Comparison of ENCODE assay signal across 9 mouse cellular contexts in genomic region chr2:30691857-30692560, GRCm38 (mm10).
DNase-seq lines count a peak whose midpoint lies in the region; ATAC-seq and TF ChIP-seq lines count a peak whose summit lies in the region.
"Had no signal": no experiment of that assay in that cellular context is flagged by ENCODE, and none has a peak within 500 bp of the region (broad histone marks: within the 10 kb centered on the region; RNA-seq: fewer than 3 reads in every experiment).

No protein-coding gene starts in this region.

- H3K27me3 ChIP-seq in embryonic facial prominence, embryonic 15.5 days: no peaks in the 10 kb centered on the region
- H3K27me3 ChIP-seq in heart, embryonic 12.5 days (replicated peaks): no peaks in the 10 kb centered on the region
- no peaks in the 10 kb centered on the region for H3K27me3 ChIP-seq in kidney, embryonic 15.5 days
- no peaks in the 10 kb centered on the region for H3K27me3 ChIP-seq in limb, embryonic 13.5 days
- no peaks in the 10 kb centered on the region for H3K27me3 ChIP-seq in myocyte (ENCODE audit: control insufficient read depth, insufficient read depth, insufficient read length)
- H3K27me3 ChIP-seq in thymus, adult 2 months (ENCODE audit: control insufficient read depth, insufficient read depth, low read length): no peaks in the 10 kb centered on the region

- H3K4me2 ChIP-seq in embryonic facial prominence, embryonic 15.5 days (replicated peaks): peak overlapping the region; percentile 68
- H3K4me2 ChIP-seq in heart, embryonic 12.5 days: no peak overlapping the region
- peak overlapping the region; percentile 74 for H3K4me2 ChIP-seq in kidney, embryonic 15.5 days
- peak overlapping the region; percentile 74 for H3K4me2 ChIP-seq in limb, embryonic 13.5 days (replicated peaks)
- H3K4me2 ChIP-seq in myocyte (ENCODE audit: low read depth): peak overlapping the region; percentile 83

- TF ChIP-seq POLR2A in myocyte (IDR thresholded peaks at IDR 0.05; ENCODE audit: insufficient read length, low read depth): peak; percentile 39
- TF ChIP-seq POLR2A in thymus, adult 2 months (IDR thresholded peaks at IDR 0.05; ENCODE audit: control insufficient read depth, extremely low read depth, insufficient read depth, low read length, poor library complexity): 0 out of 2 replicates have a peak, but pooled peaks have one; percentile 34

- H3K9ac ChIP-seq in embryonic facial prominence, embryonic 15.5 days: no peak overlapping the region
- peak overlapping the region; percentile 81 for H3K9ac ChIP-seq in heart, embryonic 12.5 days
- H3K9ac ChIP-seq in kidney, embryonic 15.5 days: 0 out of 2 replicates have a peak overlapping the region, but pooled peaks have one; percentile 18
- H3K9ac ChIP-seq in limb, embryonic 13.5 days: peak overlapping the region; percentile 55

- 13% methylated on average over 11 of the region's 11 CpGs for WGBS in embryonic facial prominence, embryonic 15.5 days
- 15% methylated on average over 11 of the region's 11 CpGs for WGBS in heart, embryonic 12.5 days
- 17% methylated on average over 11 of the region's 11 CpGs for WGBS in kidney, embryonic 15.5 days
- 7% methylated on average over 11 of the region's 11 CpGs for WGBS in limb, embryonic 13.5 days
- 8% methylated on average over 11 of the region's 11 CpGs for WGBS in thymus, adult 2 months

- no peaks in the 10 kb centered on the region for H3K9me3 ChIP-seq in embryonic facial prominence, embryonic 15.5 days (replicated peaks)
- no peaks in the 10 kb centered on the region for H3K9me3 ChIP-seq in heart, embryonic 12.5 days (replicated peaks)
- H3K9me3 ChIP-seq in kidney, embryonic 15.5 days (replicated peaks): no peaks in the 10 kb centered on the region
- H3K9me3 ChIP-seq in limb, embryonic 13.5 days: no peaks in the 10 kb centered on the region
- H3K9me3 ChIP-seq: megakaryocyte, embryonic 14.5 days had no signal

- no peak overlapping the region for H3K4me3 ChIP-seq in embryonic facial prominence, embryonic 15.5 days (replicated peaks)
- H3K4me3 ChIP-seq in heart, embryonic 12.5 days: no peak overlapping the region
- no peak overlapping the region for H3K4me3 ChIP-seq in kidney, embryonic 15.5 days (replicated peaks)
- H3K4me3 ChIP-seq in limb, embryonic 13.5 days: no peak overlapping the region; the same call in 1 of the 2 replicates
- H3K4me3 ChIP-seq in myocyte: peak overlapping the region; percentile 23
- H3K4me3 ChIP-seq in thymus, adult 2 months (ENCODE audit: control insufficient read depth, insufficient read depth, low read length): peak overlapping the region; percentile 10

- no peak overlapping the region for H3ac ChIP-seq in myocyte (ENCODE audit: control insufficient read depth, insufficient read length)

- H3K79me2 ChIP-seq in myocyte (ENCODE audit: control insufficient read depth, insufficient read depth): no peaks in the 10 kb centered on the region

- no peaks in the 10 kb centered on the region for H3K36me3 ChIP-seq in embryonic facial prominence, embryonic 15.5 days
- no peaks in the 10 kb centered on the region for H3K36me3 ChIP-seq in heart, embryonic 12.5 days
- H3K36me3 ChIP-seq in kidney, embryonic 15.5 days: no peaks in the 10 kb centered on the region
- no peaks in the 10 kb centered on the region for H3K36me3 ChIP-seq in limb, embryonic 13.5 days
- no peaks in the 10 kb centered on the region for H3K36me3 ChIP-seq in myocyte (ENCODE audit: control insufficient read depth, insufficient read depth)
- H3K36me3 ChIP-seq in thymus, adult 2 months (ENCODE audit: control insufficient read depth, insufficient read depth, low read length): no peaks in the 10 kb centered on the region

- peaks cover 58% of the 10 kb centered on the region for H3K4me1 ChIP-seq in embryonic facial prominence, embryonic 15.5 days
- peaks cover 67% of the 10 kb centered on the region for H3K4me1 ChIP-seq in heart, embryonic 12.5 days (replicated peaks)
- H3K4me1 ChIP-seq in kidney, embryonic 15.5 days: peaks cover 87% of the 10 kb centered on the region
- H3K4me1 ChIP-seq in limb, embryonic 13.5 days: peaks cover 58% of the 10 kb centered on the region
- peaks cover 53% of the 10 kb centered on the region for H3K4me1 ChIP-seq in thymus, adult 2 months (replicated peaks; ENCODE audit: control insufficient read depth, insufficient read depth, low read length)

- TF ChIP-seq CTCF in thymus, adult 2 months (IDR thresholded peaks at IDR 0.05; ENCODE audit: borderline replicate concordance, control insufficient read depth, extremely low read depth, insufficient read depth, low read length, poor library complexity): no peak

- H3K27ac ChIP-seq in embryonic facial prominence, embryonic 15.5 days (replicated peaks): peak overlapping the region; percentile 97
- peak overlapping the region; percentile 98 for H3K27ac ChIP-seq in heart, embryonic 12.5 days (ENCODE audit: poor library complexity, severe bottlenecking)
- H3K27ac ChIP-seq in kidney, embryonic 15.5 days: peak overlapping the region; percentile 99
- H3K27ac ChIP-seq in limb, embryonic 13.5 days: peak overlapping the region; percentile 99
- H3K27ac ChIP-seq in thymus, adult 2 months (ENCODE audit: control insufficient read depth, insufficient read depth, low read length): peak overlapping the region; percentile 98

- DNase-seq in ovary, adult 18-20 months (ENCODE audit: low spot score): peak; percentile 79
- no peak for DNase-seq in ovary, postnatal 14 days (ENCODE audit: low spot score)
- DNase-seq in thymus, adult 2 months: peak; percentile 75

- ATAC-seq in embryonic facial prominence, embryonic 15.5 days (ENCODE audit: insufficient number of reproducible peaks, low FRiP score, low TSS enrichment, low read depth): peak; percentile 11; the same call in 1 of the 2 replicates
- no peak for ATAC-seq in heart, embryonic 12.5 days (ENCODE audit: insufficient number of reproducible peaks, low FRiP score)
- ATAC-seq in kidney, embryonic 15.5 days (replicated peaks; ENCODE audit: low FRiP score): 0 out of 2 replicates have a peak, but pooled peaks have one; percentile 16
- no peak; the same call in 1 of the 2 replicates for ATAC-seq in limb, embryonic 13.5 days (ENCODE audit: low FRiP score, low read depth)

TF ChIP-seq in myocyte, 11 proteins besides CTCF, POLR2A, EP300 and RAD21:
- TF ChIP-seq MYOG (IDR thresholded peaks at IDR 0.05; ENCODE audit: control insufficient read depth in 1 of 3, insufficient read depth in 1 of 3, insufficient read length in 2 of 3, low read depth in 2 of 3) (peak in 2 of 3 experiments; percentile 53 to 78), SRF (IDR thresholded peaks at IDR 0.05; ENCODE audit: control insufficient read depth, insufficient read length, low read depth) (no peak), MYOD1 (IDR thresholded peaks at IDR 0.05; ENCODE audit: control insufficient read depth in 1 of 3, insufficient read length in 2 of 3, low read depth in 2 of 3) (peak in 2 of 3 experiments; percentile 24 to 78)

Comparison
In these comparisons a context has a peak if more than half of its experiments do, and no peak if none do; other contexts are left out.
1. ATAC-seq: peak in embryonic facial prominence, embryonic 15.5 days (single experiment) and kidney, embryonic 15.5 days (single experiment); none in heart, embryonic 12.5 days (single experiment) and limb, embryonic 13.5 days (single experiment).
2. H3K4me3 ChIP-seq: peak in myocyte (single experiment) and thymus, adult 2 months (single experiment); none in embryonic facial prominence, embryonic 15.5 days (single experiment), heart, embryonic 12.5 days (single experiment), kidney, embryonic 15.5 days (single experiment) and limb, embryonic 13.5 days (single experiment).
3. Peak in every context shown above with its lines, with median percentiles within 50 percentile points of each other: H3K27ac ChIP-seq.